Mouse (Mus musculus) testis, adult 2 months (tissue): Measurements from ENCODE around the gene Tssk6.

Experiments used
- CTCF ChIP-seq: fragments of 200-500 bp; IDR thresholded peaks from 2 replicates; pipeline ENCODE4 v1.5.1; 2012; ENCODE audit warnings: low read depth, mild to moderate bottlenecking, inconsistent platforms, low read length, moderate library complexity; ENCODE audit not compliant: control insufficient read depth, insufficient read depth, insufficient replicate concordance
- POLR2A ChIP-seq: fragments of 200-500 bp; IDR thresholded peaks from 2 replicates; pipeline ENCODE4 v1.6.1; 2012; ENCODE audit warnings: low read depth, mild to moderate bottlenecking, inconsistent platforms, low read length, moderate library complexity; ENCODE audit not compliant: control insufficient read depth

GRCm38 (mm10) chr8:69870907-69871306 lies 31.1 kb upstream of the Tssk6 start:
- TF ChIP-seq CTCF = no peak
- no peak for TF ChIP-seq POLR2A
